Mouse (Mus musculus) CD4-positive naive resting alpha-beta T cell, adult 76 days (primary cell): ENCODE results near the gene Vmn2r10. TPM values are rescaled to one million over a fixed set of nuclear protein-coding genes. Genes with fewer than 3 reads are reported as not detected.

Experiments used
- total RNA-seq: library from RNA; stranded (reverse); gene quantifications from one replicate; pipeline ENCODE4 v1.2.4, GENCODE M21; 2023

Gene Vmn2r10
- not detected for total RNA-seq

DNA sequence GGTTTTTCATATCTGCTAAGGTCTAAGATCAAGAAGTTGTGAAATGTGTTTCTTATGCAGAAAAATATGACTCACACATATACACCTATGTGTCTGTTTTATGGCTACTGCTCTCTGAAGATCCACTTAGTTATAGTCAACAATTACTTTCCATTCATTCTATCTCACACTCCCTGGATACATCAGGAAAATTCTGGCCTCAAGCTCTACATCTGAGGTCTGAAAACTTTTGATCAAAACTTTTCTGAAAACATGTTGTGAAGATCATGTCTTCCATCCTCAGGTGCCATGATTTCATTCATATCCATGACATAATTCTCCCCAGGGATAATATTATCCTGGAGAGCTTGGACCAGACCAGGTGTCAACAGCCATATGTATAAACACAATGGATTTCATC, at the start of gene Vmn2r10:
TSS of gene Vmn2r10 (minus strand) at position 101 of the 400 bp plus-strand sequence.

Other genes with a start within 250 kb of the Vmn2r10 start
- not detected for gene Rnf212, start 231.5 kb downstream of the Vmn2r10 start, total RNA-seq
- gene Tmed11, start 211.2 kb downstream of the Vmn2r10 start, total RNA-seq = not detected
- not detected for gene Vmn2r8, start 197.7 kb downstream of the Vmn2r10 start, total RNA-seq
- not detected for gene Vmn2r9, start 153.9 kb downstream of the Vmn2r10 start, total RNA-seq
- gene Vmn2r11, start 53.0 kb upstream of the Vmn2r10 start, total RNA-seq = not detected
- not detected for gene Vmn2r12, start 91.4 kb upstream of the Vmn2r10 start, total RNA-seq
- gene Vmn2r13, start 185.7 kb upstream of the Vmn2r10 start, total RNA-seq = not detected
- not detected for gene Vmn2r14, start 218.2 kb upstream of the Vmn2r10 start, total RNA-seq